ENCODE assay signal across 19 mouse cellular contexts in the genomic region with DNA sequence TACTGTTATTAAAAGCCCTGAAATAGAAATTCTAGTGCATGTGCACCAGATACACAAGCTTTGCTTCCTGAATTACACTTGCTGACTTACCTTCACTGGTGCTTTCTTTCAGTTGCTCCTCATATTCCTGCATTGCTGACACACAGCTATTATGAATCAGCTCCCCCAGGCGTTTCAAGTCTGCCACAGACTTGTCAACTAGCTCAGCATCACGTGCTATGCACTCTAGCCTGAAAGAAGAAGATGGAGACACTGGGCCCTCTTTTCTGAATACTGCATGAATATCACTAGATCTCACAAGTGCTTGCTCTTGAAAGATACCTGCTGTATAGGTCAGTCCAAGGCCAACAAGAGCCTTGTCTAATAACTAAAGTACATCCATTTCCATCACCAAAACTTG.
DNase-seq lines count a peak whose midpoint lies in the region; ATAC-seq and TF ChIP-seq lines count a peak whose summit lies in the region.
"Had no signal": no experiment of that assay in that cellular context is flagged by ENCODE, and none has a peak within 500 bp of the region (broad histone marks: within the 10 kb centered on the region; RNA-seq: fewer than 3 reads in every experiment).

No protein-coding gene starts in this region.

- WGBS in forebrain, postnatal 0 days, result 89% methylated on average over 2 of the region's 2 CpGs
- WGBS in forebrain, embryonic 11.5 days, result 94% methylated on average over 2 of the region's 2 CpGs
- WGBS in midbrain, embryonic 14.5 days, result 92% methylated on average over 2 of the region's 2 CpGs
- WGBS in midbrain, embryonic 16.5 days, result 93% methylated on average over 2 of the region's 2 CpGs

- no peak overlapping the region for H3K4me2 ChIP-seq in forebrain, postnatal 0 days (ENCODE audit: low read depth)
- H3K4me2 ChIP-seq in forebrain, embryonic 11.5 days (ENCODE audit: low read depth, low read length, severe bottlenecking), result no peak overlapping the region
- H3K4me2 ChIP-seq in midbrain, embryonic 14.5 days (ENCODE audit: low read length), result no peak overlapping the region
- H3K4me2 ChIP-seq in midbrain, embryonic 16.5 days (ENCODE audit: low read length), result no peak overlapping the region
- H3K4me2 ChIP-seq: embryonic facial prominence, embryonic 12.5 days; forebrain, embryonic 12.5 days; forebrain, embryonic 15.5 days had no signal

- no peaks in the 10 kb centered on the region for H3K4me1 ChIP-seq in forebrain, postnatal 0 days (ENCODE audit: insufficient read depth)
- H3K4me1 ChIP-seq in forebrain, embryonic 11.5 days (replicated peaks; ENCODE audit: control insufficient read depth, insufficient read depth, low read length), result no peaks in the 10 kb centered on the region
- no peaks in the 10 kb centered on the region for H3K4me1 ChIP-seq in midbrain, embryonic 14.5 days (ENCODE audit: control insufficient read depth, insufficient read depth, low read length)
- no peaks in the 10 kb centered on the region for H3K4me1 ChIP-seq in midbrain, embryonic 16.5 days (ENCODE audit: control insufficient read depth, insufficient read depth, low read length)
- H3K4me1 ChIP-seq: embryonic facial prominence, embryonic 10.5 days; embryonic facial prominence, embryonic 12.5 days; forebrain, embryonic 12.5 days; forebrain, embryonic 15.5 days had no signal

- H3K4me3 ChIP-seq in forebrain, postnatal 0 days (ENCODE audit: low read depth, low read length), result no peak overlapping the region
- H3K4me3 ChIP-seq in forebrain, embryonic 11.5 days (ENCODE audit: low read depth, low read length), result no peak overlapping the region
- H3K4me3 ChIP-seq in midbrain, embryonic 14.5 days (replicated peaks; ENCODE audit: low read depth, low read length), result no peak overlapping the region
- no peak overlapping the region for H3K4me3 ChIP-seq in midbrain, embryonic 16.5 days (ENCODE audit: low read depth, low read length)
- H3K4me3 ChIP-seq: embryonic facial prominence, embryonic 10.5 days; embryonic facial prominence, embryonic 12.5 days; forebrain, embryonic 12.5 days; forebrain, embryonic 15.5 days had no signal

- no peaks in the 10 kb centered on the region for H3K27me3 ChIP-seq in forebrain, postnatal 0 days (ENCODE audit: insufficient read depth, low read length)
- H3K27me3 ChIP-seq in forebrain, embryonic 11.5 days (ENCODE audit: control insufficient read depth, insufficient read depth, low read length), result no peaks in the 10 kb centered on the region
- no peaks in the 10 kb centered on the region for H3K27me3 ChIP-seq in midbrain, embryonic 14.5 days (ENCODE audit: control insufficient read depth, insufficient read depth, low read length)
- H3K27me3 ChIP-seq in midbrain, embryonic 16.5 days (ENCODE audit: control insufficient read depth, insufficient read depth, low read depth, low read length), result no peaks in the 10 kb centered on the region
- H3K27me3 ChIP-seq: embryonic facial prominence, embryonic 12.5 days; forebrain, embryonic 12.5 days; forebrain, embryonic 15.5 days had no signal

- peaks cover 84% of the 10 kb centered on the region for H3K36me3 ChIP-seq in forebrain, postnatal 0 days (ENCODE audit: insufficient read depth)
- peaks cover 41% of the 10 kb centered on the region for H3K36me3 ChIP-seq in forebrain, embryonic 11.5 days (ENCODE audit: control insufficient read depth, insufficient read depth, low read length)
- H3K36me3 ChIP-seq in midbrain, embryonic 14.5 days (ENCODE audit: control insufficient read depth, insufficient read depth, low read length), result peaks cover 90% of the 10 kb centered on the region
- H3K36me3 ChIP-seq in midbrain, embryonic 16.5 days (ENCODE audit: control insufficient read depth, insufficient read depth, low read length), result peaks cover 50% of the 10 kb centered on the region

- H3K9me3 ChIP-seq in forebrain, postnatal 0 days (ENCODE audit: low read length), result no peaks in the 10 kb centered on the region
- no peaks in the 10 kb centered on the region for H3K9me3 ChIP-seq in forebrain, embryonic 11.5 days (ENCODE audit: control insufficient read depth, low read length)
- no peaks in the 10 kb centered on the region for H3K9me3 ChIP-seq in midbrain, embryonic 14.5 days (ENCODE audit: control insufficient read depth, low read length)
- H3K9me3 ChIP-seq in midbrain, embryonic 16.5 days (replicated peaks; ENCODE audit: control insufficient read depth, low read length, poor library complexity, severe bottlenecking), result no peaks in the 10 kb centered on the region
- H3K9me3 ChIP-seq: embryonic facial prominence, embryonic 10.5 days; embryonic facial prominence, embryonic 12.5 days; forebrain, embryonic 12.5 days; forebrain, embryonic 15.5 days had no signal

- peak; percentile 34; the same call in 1 of the 2 replicates for ATAC-seq in forebrain, postnatal 0 days
- no peak for ATAC-seq in forebrain, embryonic 11.5 days (replicated peaks; ENCODE audit: low FRiP score)
- ATAC-seq in midbrain, embryonic 14.5 days (ENCODE audit: low FRiP score, low TSS enrichment), result no peak
- no peak for ATAC-seq in midbrain, embryonic 16.5 days
- ATAC-seq: forebrain, embryonic 15.5 days had no signal

- no peak overlapping the region for H3K27ac ChIP-seq in forebrain, postnatal 0 days (ENCODE audit: low read depth, low read length)
- H3K27ac ChIP-seq in forebrain, embryonic 11.5 days (ENCODE audit: low read depth, low read length), result no peak overlapping the region
- no peak overlapping the region for H3K27ac ChIP-seq in midbrain, embryonic 14.5 days (replicated peaks; ENCODE audit: low read depth, low read length)
- no peak overlapping the region for H3K27ac ChIP-seq in midbrain, embryonic 16.5 days (ENCODE audit: low read length)
- H3K27ac ChIP-seq: embryonic facial prominence, embryonic 10.5 days; embryonic facial prominence, embryonic 12.5 days; forebrain, embryonic 12.5 days; forebrain, embryonic 15.5 days had no signal

- DNase-seq in forebrain, postnatal 0 days, result no peak
- DNase-seq in forebrain, embryonic 11.5 days (ENCODE audit: low spot score), result no peak
- peak; percentile 7 for DNase-seq in midbrain, embryonic 14.5 days
- peak; percentile 17 for DNase-seq in retina, postnatal 1 day
- no peak for DNase-seq in retina, embryonic 14.5 days (ENCODE audit: low spot score)
- no peak for DNase-seq in urinary bladder, adult 18-20 months (ENCODE audit: low spot score in 2 of 2)
- DNase-seq: adrenal gland, adult 2 months; adrenal gland, postnatal 10 days; adrenal gland, postnatal 25 days; cerebellum, adult 11-12 months; cerebellum, adult 2 months; cerebellum, adult 9-10 months; cerebellum, postnatal 10 days; cerebellum, postnatal 25 days had no signal

- no peak overlapping the region for H3K9ac ChIP-seq in forebrain, postnatal 0 days
- no peak overlapping the region for H3K9ac ChIP-seq in forebrain, embryonic 11.5 days (ENCODE audit: low read length)
- H3K9ac ChIP-seq in midbrain, embryonic 14.5 days (replicated peaks; ENCODE audit: low read length), result no peak overlapping the region
- no peak overlapping the region for H3K9ac ChIP-seq in midbrain, embryonic 16.5 days (ENCODE audit: low read depth, low read length)
- H3K9ac ChIP-seq: embryonic facial prominence, embryonic 12.5 days; forebrain, embryonic 12.5 days; forebrain, embryonic 15.5 days had no signal

- no peak for TF ChIP-seq CTCF in forebrain, postnatal 0 days (IDR thresholded peaks at IDR 0.05; ENCODE audit: low read depth)

Comparison
In these comparisons a context has a peak if more than half of its experiments do, and no peak if none do; other contexts are left out.
1. DNase-seq: peak in midbrain, embryonic 14.5 days (single experiment) and retina, postnatal 1 day (single experiment); none in forebrain, postnatal 0 days (single experiment), forebrain, embryonic 11.5 days (single experiment), retina, embryonic 14.5 days (single experiment) and urinary bladder, adult 18-20 months (0 of 2).